Mouse (Mus musculus): ENCODE results near the gene Anxa7.

Gene Anxa7

DNA sequence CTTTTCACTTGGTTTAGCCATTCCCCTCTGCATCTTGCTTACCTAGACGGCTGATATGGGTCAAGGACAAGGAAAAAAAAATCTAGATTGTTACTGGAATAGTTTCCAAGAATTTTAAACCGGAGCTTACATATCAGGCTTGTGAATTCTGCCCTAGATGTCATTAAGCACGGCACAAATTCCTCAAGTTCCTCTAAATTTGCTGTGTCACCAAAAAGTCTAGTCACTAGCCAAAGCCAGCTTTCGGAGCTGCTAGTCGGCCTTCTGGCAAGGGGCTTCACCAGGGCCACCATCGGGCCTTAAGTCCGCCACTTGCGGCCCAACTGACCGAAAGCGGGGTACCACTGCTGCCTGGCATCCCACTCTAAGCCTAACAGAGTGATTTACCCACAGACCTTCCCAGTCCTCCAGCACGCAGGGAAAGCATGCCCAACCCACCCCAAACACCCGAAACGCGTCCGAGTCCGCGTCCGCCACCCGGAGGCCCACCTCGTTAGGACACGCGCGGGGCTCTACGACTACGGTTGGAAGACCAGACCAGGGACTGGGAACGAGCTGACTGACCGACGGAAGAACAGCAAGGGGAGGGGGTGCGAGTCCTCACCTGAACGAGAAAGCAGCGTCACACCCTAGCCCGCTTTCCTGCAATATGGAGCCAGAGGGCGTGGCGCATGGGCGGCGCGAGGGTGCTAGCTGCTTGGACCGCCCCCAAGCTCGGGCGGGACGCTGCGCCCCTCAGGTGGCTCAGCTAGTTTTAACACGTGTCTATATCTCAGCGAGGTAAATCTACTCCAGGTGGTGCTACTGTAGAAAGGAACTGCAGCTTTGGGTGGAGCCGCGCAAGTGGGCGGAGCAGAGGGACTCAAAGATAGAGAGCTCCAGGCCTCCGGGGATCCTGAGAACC lies at the start of gene Anxa7:
Gene Anxa7, minus strand, starts transcription at position 843 of the 904 bp plus-strand sequence.
- peak; percentile 94 for DNase-seq

DNA sequence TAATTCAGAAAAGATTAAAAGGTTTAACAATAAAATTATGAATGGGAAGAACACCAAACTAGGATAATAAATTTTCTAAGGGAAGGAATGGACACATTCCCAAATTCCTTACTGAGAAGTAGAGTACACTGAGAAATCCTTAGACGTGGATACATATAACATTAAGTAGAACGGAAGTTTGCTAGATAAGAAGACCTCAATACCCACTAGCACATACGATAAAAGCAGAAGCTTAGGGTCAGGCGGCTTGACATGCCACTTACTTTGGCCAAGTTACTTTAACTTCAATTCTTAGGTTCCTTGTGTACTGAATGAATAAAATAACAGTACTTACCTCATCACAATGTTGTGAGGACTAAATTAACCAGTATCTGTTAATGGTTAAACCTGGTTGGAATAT lies 49.7 kb upstream of the Anxa7 start:
- no peak for DNase-seq

DNA sequence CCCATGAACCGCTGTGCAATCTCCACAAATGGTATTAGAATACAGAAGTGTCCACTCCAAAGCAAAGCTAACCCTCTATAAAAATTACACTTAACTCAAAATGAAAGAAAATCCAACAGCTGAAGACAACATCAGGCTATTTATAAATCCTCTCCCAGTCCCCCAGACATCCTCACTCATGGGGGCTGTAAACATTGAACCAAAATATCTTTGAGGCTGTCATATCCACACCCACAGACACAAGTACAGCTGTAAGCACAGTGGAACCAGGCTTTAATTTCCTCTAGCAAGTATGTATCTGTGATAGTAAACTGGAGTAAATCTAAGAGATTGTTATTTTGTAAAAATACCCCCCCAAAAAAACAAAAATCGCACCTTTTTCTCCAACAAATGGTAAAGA lies 40.2 kb upstream of the Anxa7 start:
- no peak for DNase-seq

DNA sequence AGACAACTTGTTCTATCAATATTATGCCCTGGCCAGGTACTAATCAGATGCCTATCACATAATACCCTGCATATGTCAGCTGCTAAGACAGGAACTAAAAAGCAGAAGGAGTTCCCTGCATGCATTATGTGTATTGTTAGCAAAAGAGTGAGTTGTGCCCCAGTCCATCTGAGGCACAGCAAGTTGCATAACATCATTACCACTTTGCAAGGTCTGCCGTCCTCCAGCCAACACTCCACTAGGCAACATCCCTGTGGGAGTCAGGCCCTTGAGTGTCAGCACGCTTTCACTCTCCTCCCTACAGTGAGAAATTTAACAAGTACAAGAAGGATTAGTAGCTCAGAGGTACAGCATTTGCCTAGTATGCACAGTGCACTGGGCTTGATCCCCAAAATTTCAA lies 28.5 kb upstream of the Anxa7 start:
- DNase-seq, result no peak

DNA sequence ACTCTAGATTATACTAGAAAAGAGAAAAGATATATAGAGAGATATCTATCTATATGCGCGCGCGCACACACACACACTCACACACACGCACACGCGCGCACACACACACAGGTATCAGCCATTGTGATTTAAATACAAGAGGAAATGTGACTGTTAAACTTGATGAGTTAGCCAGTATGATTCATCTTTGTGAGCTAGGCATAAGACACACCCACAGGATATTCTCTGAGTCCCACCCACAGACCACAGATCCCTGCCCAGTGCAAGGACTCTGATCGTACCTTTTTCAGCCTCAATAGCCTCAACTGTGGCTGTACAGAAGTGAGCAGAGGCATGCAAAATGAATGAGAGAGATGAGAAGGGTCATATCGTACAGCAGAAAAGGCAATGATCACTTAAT lies 23.0 kb upstream of the Anxa7 start:
- no peak for DNase-seq

DNA sequence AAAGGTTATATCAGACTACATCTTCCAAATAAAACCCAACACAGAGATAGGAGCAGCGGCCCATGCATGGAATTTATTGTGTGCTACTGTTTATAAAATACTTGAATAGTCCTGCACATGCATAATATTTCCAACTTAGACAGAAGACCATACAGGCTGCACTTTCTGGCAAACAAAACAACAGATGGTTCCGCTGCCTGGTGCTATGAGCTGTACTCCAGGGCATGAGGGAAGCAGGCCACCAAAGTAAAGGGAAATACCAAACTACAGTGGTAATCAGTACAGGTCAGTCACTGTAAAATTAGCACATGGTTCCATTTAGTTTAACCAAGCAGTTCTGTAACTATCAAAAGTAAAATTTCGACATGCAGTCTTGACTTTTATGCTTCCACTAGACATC lies 20.0 kb upstream of the Anxa7 start:
- DNase-seq, result no peak

DNA sequence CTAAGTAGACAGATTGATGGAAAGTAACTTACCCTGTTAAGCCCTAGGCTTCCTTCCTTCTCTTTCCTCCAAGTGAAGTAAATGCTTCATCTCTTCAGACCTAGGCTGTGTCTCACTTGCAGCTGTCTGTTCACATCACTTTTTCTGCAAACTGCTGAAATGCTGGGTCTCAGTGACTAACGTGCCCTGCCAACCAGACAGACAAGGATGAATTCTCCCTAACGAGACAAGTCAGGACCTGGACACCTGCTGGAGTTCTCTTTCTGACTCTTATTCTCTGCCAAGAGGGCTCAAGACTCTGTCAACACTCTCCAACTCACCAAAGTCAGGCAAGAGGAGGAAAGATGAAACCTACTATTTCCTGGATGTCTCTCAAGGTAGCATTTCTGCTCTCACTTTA lies 16.7 kb upstream of the Anxa7 start, which contains the start of gene Mss51:
Gene Mss51, minus strand, starts transcription at position 299 of the 400 bp plus-strand sequence.
- DNase-seq, result no peak

DNA sequence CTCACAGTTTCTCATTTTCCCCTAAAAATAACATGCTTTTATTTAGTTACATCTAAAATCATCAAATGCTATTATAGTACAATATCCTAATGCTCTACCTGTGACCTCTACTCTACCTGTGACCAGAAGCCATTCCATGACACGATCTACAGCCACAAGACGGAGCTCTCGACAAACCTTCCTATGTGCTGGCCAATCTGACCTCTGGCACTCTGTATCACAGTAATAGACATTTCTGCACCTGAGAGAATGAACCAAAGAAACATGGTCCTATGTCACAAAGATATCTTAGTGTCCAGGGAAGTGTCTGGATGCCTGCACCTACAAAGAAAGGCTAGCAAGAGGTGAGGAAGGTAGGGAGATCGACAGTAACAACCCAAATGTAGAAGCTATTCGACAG lies 6.1 kb upstream of the Anxa7 start:
- no peak for DNase-seq

DNA sequence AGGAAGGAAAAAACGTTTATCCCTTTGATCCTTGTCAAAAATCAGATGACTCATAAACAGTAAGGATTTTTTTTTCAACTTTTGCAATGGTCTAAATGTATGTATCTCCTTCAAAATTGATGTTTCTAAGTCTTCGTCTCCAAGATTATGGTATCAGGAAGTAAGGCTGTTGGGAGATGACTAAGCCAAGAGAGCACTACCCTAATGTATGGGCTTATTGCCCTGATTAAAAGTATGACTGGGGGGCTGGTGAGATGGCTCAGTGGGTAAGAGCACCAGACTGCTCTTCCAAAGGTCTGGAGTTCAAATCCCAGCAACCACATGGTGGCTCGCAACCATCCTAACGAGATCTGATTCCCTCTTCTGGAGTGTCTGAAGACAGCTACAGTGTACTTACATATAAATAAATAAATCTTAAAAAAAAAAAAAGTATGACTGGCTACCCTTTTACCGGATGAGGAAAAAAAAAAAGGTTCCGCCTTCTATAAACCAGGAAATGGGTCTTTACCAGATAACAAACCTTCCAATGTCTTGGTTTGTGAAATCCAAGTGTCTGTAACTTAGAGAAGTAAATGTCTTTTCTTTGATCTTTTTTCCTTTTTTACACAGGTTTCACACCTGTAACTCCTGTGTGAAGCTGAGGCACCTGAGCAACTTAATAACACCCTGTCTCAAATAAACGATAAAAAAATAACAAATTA lies 2.3 kb upstream of the Anxa7 start:
- no peak for DNase-seq

DNA sequence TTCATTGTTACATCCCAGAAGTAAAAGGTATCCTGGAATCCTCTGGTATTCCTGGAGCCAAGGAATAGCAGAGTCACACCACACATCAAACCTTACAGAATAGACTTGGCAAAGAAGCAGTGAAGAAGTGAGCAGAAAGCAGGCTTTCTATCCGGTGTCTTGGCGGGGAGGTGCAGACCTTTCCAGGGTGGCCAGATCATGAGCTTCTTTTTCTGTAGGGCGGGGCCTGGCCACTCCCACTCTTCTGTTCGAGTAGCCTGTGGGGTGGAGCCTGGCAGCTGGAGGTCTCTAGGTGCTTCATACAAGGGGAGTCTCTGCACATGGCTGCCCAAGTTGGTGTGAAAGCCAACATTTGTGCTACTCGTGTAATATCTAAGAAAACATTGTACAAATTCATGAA lies 1.3 kb upstream of the Anxa7 start:
- DNase-seq, result peak; percentile 19

DNA sequence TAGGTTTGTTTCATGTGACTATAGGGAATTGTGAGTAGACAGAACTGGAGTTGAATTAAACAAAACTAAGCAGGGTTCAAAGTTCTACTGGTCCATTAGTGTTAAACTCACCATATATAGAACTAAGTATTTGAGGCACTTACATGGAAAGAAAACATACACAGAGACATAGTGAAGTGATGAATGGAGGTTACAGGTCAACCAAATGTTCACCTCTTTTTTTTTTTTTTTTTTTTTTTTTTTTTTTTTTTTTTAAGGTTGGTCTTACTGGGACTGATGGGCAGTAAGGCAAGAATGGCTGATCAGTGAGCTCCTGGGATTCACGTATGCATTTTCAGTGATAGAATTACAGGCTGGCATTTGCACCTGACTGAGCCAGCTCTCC lies 254 bp upstream of the Anxa7 start:
- DNase-seq, result no peak

DNA sequence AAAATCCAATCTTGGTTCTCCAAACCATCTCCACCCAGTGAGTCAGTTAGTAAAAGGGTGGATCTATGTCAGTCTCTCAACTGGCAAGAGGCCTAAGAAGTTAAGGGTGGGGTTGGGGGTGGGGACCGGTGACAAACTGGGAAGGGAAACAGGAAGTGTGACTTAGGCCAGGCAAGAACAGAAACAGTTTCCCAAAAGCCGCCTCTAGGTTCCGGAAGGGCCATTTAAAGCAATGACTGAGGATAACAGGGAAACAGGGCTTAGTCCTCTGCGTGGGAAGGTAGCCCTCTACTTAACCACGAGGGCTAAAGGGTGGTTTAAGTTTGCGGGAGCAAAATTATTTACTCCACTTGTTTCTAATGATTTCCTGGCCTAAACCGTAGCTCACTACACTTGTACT lies 1.1 kb downstream of the Anxa7 start:
- DNase-seq, result peak; percentile 57

DNA sequence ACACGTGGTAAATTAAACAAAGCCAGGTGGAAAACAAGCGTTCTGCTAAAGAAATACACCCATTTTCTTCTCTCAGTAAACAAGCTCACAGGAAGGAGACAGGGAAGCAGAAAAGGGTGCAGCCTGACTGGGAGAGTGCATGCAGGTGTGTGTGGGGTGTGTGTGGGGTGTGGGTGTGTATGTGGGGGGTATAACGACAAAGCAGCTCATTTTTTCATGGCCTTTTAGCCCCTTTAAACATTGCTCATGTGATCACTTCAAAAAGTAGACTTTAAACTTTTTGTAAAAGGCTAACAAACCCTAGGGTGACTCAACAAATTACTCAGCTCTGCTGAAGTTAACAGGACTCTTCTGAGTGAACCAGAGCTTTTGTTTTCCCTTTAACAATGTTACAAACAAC lies 1.5 kb downstream of the Anxa7 start:
- DNase-seq, result no peak

DNA sequence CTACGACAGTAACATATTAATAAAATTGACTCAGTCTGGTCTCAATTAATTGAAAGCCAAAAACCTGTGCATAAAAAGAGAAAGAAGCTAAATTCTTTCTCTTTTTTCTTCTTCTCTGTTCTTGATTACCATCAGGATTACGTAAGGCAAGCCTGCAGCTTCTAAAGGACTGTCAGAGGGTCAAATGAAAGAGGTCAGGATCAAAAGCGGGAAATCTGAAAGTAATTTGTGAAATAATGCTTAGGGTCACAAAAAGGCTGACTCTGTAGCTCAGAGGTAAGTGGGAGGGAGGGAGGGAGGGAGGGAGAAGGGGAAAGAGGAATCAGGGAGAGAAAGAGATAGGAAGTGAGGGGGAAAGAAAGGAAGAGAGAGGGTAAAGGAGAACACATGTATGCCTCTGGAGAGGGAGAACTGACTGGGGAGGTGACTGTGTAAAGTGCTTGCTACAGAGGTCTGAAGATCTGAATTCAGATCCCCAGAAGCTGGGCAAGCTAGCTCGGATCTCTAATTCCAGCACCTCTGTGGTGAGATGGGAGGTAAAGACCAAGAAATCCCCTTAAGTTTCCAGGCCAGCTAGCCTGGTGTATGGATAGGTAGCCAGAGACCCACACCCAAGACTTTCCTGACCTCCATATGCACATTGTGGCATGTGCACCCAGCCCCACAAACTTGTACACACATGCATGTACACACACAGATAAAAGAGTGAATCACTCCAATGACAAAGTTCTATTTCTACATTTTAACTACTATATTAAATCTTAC lies 2.5 kb downstream of the Anxa7 start:
- peak; percentile 21 for DNase-seq

DNA sequence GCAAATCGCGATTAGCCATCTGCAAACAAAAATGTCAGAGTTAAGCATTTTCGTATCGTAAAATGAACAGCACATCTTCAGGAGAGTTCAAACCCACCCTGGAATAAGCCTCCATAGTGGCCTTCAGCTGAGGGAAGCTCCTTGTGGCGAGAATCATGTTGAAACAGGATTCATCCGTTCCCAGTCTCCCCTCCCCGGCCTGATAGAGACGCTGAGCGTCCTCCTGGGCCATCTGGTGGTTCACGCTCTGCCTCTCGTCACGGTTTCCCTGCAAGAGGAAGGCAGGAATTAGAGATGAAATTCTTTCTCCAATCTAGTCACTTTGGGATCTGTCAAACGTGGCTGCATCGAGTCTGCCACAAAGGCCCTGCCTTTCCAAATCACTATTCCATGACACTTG lies 19.7 kb downstream of the Anxa7 start:
- DNase-seq, result no peak

DNA sequence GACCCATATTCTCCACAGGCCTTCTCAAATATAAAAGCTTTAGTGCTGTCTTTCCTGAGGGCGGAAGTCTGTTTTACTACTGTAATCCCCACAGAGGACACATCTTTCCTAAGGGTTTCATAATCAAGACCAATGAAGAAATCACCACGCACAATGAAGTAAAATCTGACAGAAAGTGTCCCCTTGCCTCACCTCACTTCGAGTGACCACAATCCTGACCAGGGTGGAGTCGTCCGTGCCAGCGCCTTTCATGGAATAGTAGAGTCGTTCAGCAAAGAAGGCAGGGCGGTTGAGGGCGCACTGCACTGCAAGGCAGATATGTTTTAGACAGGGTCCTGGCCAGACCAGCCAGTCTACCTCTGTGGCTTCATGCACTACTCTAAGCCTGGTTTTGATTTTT lies 21.6 kb downstream of the Anxa7 start:
- no peak for DNase-seq

DNA sequence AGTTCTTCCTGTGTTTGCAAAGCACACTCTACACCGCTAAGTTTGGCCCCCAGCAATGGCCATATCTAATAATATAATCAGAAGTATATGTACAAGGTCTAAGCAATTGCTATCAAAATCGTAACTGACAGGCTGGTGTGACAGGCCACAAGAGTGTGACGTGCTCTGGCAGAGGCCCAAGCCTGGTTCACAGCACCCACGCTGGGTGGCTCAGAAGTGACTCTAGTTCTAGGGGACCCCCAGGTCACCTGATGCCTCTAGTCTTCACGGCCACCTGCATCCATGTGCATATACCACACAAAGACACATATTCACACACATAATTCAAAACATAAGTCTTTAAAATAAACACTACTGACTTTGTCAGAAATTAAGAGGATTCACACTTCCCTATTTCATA lies 27.0 kb downstream of the Anxa7 start:
- DNase-seq, result no peak

DNA sequence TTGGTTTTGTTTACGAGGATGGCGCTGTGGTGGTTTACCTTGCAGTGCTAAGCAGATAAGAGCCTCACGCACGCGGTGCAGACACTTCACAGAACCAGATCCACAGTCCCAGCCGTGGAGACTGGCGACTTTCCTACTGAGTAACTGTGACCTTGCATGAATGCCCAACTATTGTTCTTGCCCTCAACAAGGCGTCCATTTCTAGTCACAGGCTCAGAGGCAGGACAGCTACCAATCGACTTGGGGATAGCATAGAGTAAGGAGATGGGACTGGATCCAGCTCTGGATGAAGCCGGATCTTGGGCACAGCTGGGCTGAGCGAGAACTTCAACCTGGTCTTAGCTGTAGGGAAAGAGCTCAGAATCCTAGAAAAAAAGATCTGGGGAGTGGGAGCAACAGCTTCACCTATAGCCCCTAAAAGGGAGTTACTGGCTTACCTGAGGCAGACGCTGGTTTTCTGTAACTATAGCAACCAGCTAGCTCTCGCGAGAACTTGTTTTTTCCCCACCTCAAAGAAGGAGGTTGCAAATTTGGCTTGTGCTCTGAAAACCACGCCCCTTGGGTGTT lies 28.1 kb downstream of the Anxa7 start, which contains the start of gene Cfap70:
Gene Cfap70, minus strand, starts transcription at position 462 of the 567 bp plus-strand sequence.
- DNase-seq, result peak; percentile 91

DNA sequence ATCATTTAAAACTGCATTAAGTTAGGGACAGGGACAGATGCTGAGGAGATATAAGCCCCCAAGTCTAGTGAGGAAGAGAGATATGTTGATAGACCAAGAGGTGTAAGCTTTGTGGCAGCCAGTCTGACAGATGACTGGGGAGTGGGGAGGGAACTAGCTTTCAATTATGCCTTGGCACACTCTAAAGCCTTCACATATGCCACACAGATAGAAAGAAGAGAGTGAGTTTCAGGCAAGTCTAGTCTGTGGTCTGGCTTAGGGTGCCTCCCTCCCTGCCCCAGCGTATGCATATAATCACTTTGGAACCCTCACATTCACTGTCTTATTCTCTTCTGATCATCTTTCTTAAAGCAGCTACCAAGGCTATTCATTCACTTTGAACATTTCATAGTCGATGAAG lies 28.6 kb downstream of the Anxa7 start:
- no peak for DNase-seq

DNA sequence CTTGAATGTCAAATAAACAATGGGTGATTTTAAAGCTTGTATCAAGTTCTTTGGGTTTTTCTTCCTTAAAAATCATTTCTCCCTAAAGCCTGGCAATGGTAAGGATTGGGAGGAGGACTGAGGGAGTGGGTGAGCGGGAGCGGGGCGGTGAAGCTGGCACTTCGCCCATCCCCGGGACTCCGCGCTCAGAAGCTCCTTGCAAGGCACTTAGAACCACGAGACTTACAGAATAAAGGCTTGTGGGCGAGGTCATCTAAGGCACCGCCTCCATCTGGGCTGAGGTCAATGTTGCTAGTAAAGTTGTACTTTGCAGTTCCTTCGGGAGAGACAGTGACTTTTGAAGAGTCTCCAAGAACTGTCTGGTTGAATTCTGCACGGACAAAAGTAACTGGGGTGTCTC lies 32.7 kb downstream of the Anxa7 start:
- DNase-seq, result peak; percentile 17

DNA sequence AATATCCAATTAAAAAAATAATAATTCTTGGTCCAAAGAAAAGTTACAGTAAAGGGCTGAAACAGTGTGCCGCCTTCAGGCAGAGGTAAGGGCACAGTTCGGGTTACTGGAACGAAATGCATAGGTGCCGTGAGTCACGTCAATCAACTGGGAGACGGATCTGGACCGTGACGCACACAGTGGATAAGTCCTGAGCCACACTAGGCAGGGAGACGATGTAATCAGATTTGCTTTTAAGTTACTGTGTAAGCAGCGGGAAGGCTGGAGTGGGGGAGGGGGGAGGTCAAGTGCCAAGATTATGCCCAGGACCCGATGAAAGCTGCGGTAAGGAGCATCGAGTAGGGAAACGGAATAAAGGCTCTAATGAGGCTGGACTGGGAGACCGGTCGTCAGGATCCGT lies 37.7 kb downstream of the Anxa7 start:
- DNase-seq, result no peak

DNA sequence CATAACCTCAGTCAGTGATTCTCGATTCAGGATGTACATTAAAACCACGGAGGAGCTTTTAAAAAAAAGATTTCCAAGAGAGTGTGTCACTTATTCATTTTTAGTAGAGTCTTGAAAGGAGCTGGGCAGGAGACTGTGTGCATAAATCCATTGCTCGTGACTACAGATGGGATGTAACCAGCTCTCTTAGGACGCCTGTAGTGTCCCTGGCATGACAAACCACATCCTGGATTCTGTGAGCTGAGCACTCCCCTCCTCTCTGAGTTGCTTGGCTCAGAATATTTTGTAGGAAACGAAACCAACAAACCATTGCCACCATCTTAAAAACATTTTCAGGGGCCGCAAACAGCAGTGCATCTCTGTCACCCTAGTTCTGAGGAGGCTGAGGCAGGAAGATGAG lies 43.0 kb downstream of the Anxa7 start:
- DNase-seq, result no peak

DNA sequence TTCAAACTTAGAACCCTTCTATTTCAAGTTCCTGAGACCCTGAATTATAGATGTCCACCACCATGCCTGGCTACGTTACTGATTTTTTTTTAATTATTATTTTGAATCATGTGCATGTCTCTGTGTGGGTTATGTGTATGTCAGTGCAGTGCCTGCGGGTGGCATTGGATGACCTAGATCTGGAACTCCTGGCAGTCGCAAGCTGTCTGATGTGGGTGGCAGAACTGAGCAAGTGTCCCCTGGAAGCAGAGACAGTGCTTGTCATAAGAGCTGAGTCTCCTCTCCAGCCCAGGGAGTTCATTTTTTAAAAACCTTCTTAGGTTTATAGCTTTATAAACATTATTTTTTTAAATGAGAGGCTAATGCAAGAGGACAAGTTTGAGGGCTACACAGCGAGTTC lies 47.5 kb downstream of the Anxa7 start:
- no peak for DNase-seq

Data from kidney, adult 9 months (tissue).